Mouse (Mus musculus): ENCODE measurements around the gene Bri3.

Gene Bri3

DNA sequence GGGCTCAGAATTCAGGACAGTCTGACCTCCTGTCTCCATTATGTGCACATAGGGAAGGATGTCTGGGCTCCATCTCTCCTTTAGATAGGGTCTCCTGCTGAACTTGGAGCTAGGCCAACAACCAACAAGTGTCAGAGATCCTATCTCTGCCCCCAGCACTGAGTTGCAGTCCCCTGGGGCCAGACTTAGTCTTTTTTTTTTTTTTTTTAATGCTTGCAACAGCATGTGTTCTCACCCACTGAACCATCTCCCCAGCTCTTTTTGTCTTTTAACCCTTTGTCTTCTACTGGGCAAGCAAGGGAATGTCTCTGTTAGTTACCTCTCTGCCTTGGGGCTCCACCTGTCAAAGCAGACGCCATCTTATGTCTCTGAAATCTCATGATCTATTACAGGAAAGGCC is 5.3 kb upstream of the Bri3 start:
- no peak for DNase-seq

DNA sequence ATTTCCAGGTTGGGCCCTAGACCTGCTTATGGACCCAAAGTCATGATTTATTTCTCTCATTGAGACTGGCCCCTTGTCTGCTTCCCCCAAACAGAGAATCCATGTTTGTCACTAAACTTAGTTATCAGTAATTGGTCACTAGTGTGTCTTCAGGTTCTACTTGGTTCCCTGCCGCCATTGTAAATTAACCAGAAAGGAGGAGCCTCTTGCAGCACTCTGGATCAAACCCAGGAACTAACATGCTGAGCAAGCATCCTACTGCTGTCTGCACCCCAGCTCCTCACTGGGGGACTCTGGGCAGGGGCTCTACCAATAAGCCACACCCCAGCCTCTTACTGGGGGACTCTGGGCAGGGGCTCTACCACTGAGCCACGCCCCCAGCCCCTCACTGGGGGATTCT is 1.4 kb downstream of the Bri3 start:
- DNase-seq, result peak; percentile 79

DNA sequence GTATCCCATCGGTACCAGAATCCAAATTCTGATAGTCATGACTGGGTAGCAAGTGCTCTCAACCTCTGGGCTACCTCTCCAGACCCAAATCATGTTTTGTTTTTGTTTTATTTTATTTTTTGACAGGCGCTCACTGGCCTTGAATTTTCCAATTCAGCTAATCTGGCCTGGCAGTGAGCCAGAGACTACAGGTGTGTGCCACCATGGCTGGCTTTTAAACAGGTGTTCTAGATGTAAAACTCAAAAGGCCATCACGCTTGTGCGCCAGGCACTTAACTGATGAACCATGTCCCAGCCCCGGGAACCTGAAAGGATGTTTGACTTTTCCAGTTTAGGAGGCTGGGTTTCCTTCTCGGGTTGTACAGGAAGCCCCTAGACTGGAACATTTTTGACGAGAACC is 2.4 kb downstream of the Bri3 start:
- DNase-seq, result peak; percentile 80

DNA sequence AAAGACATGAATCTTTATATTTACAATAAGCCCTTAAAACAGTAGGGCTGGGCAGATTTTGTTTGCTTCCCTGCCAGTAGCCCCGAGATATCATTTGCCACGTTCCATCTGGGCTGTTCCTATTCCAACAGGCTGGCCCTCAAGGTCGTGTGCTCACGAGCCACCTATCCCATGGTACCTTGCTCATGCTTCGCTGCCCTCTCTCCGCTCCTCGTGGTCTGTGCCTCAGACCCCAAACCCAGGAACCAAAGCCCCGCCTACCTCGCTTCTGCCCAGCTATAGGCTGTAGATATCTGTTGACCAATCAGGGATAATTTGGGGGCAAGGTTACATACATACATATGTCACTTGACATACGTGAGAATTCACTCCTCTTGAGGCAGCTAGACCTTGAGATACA is 3.1 kb downstream of the Bri3 start:
- DNase-seq, result peak; percentile 89

DNA sequence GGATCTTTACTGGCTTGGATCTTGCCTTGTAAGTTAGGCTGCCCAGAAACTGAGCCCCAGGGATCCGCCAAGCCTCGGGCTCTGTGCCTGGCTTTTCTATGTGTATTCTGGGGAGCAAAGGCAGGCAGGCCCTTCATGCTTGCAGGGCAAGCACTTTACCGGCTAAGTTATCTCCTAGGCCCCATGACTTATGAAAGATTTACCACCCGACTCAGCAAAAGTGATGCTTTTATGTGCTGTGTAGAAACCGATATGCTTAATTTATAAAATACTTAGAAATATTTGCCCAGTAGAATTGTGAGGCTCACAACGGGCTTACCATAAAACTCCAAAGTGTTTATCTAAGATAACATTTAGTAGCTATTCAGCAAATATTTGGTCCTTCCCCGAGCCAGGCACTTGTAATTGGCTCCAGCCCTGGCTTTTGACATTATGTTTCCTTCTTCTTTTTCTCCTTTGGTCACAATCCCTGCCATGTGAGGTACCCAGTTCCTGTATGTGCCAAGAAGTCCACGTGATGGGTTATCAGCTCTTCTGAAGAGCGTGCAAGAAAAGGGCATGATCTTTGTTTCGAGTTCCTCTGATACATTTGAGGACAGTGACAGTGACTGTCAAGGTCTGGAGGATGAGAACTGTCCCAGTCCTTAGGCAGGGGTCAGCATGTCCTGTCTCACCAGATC is 3.8 kb downstream of the Bri3 start:
- peak; percentile 98 for DNase-seq

DNA sequence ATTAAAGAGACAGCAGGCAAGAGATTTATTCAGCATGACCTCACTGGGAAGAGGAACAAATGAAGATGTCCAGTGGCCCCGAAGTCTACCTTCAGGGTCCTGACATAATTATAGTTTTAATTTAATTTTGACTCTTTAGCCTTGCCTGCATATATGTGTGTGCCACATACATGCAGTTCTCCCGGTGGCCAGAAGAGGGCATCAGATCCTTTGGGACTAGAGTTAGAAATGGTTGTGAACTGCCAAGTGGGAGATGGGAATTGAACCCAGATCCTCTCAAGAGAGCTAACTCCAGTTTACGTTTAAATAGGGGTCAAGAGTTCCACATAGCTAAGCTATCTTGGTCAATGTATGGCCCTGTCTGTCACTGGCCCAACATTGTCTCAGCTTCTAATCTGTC is 5.6 kb downstream of the Bri3 start:
- DNase-seq, result no peak

DNA sequence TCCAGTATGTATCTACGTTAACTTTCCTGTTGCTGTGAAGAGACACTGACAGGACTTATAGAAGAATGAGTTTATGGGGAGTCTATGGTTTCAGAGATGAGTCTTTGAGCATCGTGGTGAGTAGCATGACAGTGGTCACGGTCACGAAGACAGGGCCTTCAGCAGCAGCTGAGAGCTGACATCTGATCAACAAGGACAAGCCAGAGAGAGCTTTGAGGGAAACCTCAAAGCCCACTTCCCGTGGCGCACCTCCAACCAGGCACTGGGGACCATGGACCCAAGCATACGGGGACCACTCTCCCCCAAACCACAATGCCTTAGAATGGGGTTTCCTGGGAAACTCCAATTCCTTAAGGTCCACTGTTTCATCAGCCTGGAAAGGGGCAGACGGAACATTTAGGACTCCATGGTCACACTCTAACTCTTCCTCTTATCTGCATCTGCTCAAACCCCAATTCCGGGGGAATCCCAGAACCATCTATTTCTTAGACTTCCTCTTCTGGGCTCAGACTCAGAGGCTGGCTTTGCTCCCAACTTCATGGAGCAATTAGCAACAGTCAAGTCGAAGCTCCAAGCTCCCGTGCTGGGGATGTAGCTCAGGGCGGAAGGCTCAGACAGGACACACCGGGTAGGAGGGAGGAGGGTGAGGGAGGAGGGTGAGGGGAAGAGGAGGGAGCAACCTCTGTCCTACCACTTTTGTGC is 7.8 kb downstream of the Bri3 start:
- peak; percentile 96 for DNase-seq

DNA sequence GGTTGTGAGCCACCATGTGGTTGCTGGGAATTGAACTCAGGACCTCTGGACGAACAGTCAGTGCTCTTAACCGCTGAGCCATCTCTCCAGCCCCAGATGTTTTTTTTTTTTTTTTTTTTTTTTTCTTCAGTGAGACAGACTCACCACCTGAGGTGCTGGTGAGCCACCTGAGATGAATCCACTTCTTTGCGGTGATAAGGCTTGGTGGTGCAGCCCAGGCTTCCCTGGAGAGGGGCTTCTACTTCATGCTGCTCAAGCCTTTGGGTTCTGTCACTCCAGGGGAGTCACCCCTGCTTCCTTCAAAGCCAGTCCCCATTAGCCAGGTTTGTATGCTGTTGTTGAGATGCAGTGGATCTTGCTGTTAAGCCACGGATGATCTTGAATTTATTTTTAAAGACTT is 9.0 kb downstream of the Bri3 start:
- DNase-seq, result no peak

DNA sequence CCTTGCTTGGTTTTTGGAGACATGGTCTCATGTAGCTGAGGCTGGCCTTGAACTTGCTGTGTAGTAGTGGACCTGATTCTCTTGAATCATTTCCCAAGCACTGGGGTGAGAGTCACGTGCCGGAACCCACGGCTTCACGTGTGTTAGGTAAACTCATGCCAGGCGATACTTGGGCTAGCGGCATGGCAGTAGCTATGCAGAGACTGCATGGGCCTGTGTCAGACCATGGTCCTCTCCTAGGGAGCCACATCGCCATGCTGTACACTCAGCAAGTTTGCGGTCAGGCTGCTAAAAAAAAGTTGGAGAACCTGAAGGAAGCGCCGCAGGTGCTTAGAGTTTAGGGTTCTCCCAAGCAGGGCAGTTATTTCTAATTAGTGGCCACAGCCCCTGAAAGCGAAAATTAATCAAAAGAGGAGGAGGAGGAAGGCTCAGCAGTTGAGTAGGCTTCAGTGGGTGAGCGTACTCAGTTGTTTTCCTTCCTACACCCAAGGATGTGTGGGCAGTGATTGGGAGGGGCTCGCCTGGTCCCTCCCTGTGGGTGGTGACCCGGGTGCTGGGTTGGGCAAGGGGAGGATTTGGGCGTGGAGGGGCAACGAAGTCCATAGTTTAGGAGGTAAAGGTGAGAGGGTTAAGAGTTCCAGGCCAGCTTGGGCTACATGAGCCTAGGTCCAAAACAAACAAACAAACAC is 10.0 kb downstream of the Bri3 start:
- peak; percentile 99 for DNase-seq

DNA sequence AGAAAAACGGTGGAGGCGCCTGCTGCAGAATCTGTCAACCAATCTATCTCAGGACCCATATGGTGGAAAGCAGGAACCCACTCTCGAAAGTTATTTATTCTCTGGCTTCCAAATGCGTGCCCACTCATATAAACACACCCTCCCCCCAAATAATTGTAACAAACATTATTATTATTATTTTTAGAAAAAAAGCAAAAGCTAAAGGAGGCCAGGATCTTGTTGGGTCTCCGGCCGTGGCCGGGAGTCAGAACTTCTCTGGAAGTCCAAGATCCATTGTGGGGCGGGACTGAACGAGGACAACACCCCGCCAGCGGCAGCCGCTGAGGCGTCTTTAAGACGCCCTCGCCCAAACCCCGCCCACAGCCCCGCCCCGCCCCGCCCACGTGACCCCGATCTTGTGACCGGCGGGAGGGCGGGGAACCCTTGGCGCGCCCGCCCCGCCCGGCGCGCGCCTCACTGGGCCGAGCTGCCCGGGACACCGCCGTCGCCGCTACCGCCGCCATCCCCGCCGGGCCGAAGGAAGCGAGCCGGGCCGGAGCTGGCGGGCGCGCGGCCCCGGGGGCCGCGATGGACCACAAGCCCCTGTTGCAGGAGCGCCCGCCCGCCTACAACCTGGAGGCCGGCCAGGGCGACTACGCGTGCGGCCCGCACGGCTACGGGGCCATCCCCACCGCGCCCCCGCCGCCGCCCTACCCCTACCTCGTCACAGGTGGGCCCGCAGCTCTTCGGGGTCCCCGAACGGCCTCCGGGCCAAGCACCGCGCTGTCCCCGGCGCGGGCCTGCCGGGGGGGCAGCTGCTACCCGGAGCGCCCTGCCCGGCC is 10.8 kb downstream of the Bri3 start:
- DNase-seq, result peak; percentile 99

DNA sequence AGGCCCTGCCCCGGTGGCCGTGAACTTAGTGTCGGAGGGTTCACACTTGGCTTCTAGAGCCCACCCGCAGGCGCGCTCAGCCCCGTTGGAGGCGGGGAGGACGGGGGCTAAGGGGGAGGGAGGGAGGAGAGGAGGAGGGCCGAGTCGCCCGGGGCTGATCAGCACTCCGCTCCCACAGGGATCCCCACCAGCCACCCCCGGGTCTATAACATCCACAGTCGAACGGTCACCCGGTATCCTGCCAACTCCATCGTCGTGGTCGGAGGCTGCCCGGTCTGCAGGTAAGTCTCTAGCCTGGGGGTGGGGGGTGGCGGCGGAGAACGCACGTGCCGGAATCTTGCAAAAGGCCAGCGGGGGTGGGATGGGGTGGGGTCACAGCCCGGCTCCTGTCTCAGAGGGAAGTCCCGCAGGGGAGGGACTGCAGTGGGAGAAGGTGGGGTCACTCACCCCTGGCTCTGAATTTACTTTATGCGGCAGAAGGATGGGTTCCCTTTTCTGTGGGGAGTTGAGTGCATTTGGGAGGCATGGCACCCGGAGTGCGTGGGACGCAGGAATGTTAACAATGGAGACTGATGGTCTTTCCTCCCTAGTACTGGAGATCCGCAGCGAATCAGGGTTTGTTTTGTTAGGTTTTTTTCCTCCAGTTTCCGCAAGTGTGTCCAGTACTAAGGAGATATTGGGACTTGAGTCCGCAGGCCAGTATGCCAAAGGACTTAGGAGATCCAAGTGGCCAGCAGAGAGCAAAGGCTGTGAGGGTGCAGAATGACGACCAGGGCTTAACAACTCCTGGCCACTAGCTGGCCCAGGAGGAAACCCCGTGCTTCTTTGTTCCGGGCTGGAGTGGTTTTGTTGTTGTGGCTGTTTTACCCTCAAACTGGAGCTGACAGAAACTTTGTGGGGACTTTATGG is 11.6 kb downstream of the Bri3 start:
- DNase-seq, result peak; percentile 99

DNA sequence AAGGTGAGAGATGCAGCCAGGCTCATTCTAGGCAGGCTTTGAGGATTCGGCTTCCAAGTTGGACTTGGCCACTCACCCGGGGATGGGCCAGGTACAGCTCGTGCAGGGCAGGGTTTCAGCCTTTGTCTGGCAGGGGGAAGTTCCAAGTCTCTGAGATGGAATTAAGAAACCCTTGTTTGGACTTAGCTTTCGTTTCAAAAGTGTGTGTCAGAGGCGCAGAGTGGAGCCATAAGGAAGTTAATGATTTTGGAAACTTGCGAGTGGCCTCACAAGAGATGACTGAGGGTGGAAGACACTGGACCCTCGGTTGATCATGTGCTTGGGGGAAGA is 12.3 kb downstream of the Bri3 start:
- DNase-seq, result no peak

DNA sequence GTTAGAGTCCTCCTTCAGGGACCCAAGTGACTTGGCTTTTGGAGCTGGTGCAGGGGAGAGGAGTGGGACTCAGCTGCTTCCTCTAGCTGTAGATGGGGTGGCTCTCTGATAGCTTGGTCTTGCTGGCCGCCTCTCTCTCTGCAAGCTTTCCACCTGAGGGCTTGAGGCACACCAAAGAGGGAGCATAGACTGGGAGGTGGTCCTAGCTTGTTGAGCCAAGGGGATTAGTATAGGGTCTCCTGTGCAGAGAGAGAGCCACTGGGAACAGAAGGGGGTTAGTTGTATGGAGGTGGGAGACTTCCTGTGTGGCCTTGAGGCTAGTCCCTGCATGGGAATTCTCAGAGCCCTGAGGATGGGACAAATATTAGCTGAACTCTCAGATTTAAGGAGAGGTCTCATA is 12.7 kb downstream of the Bri3 start:
- DNase-seq, result peak; percentile 91

DNA sequence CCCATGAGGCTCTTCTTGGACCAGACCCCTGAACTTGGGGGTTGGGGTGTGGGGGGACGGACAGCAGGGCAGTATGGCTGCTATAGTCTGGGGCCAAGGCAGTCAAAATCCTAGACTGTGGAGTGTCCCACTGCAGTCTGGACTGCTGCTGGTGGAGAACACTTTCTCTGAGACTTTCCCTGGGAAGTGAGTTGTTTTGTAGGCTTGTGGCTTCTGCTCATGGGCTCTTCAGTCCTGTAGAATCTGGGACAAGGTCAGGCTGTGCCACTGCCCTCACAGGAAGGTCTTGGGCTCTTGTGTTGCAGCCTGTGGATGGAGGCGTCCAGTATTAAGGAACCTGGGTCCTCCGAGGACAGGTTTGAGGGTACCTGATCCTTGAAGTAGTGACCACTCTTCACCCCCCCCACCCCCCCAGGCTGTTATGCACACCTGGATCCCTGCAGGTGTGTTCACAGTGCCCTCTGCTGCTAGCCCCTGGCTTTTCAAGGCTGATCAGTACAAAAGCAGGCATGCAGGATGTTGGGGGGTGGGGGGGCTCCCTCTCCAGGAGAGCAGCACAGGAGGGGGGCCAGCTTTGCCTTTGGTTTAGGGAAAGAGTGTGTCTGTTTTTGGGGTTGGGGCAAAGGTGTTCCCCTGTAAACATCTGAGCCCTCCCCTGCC is 13.3 kb downstream of the Bri3 start:
- DNase-seq, result no peak

DNA sequence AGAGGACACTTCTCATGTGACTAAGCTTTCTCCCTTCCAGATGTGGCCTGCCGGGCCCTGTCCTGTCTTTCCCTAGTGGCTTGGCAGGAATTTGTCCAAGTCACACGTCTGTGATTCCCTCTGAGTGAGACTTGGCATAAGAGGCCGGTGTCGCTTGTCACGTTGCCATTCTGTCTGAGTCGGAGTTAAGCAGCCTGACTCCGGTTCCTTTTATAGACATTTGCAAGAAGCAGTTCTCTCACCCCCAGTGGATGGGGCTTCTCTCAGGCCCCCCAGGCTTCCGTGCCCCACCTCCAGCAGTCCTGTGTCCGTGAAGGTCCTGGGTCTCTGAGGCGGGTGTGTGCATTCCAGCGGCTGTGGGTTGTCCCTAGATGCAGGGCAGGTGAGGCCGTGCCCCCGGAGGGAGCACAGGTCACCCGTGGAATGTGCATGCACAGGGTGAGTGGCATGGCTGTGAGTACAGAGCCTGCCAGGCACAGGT is 13.9 kb downstream of the Bri3 start:
- peak; percentile 98 for DNase-seq

DNA sequence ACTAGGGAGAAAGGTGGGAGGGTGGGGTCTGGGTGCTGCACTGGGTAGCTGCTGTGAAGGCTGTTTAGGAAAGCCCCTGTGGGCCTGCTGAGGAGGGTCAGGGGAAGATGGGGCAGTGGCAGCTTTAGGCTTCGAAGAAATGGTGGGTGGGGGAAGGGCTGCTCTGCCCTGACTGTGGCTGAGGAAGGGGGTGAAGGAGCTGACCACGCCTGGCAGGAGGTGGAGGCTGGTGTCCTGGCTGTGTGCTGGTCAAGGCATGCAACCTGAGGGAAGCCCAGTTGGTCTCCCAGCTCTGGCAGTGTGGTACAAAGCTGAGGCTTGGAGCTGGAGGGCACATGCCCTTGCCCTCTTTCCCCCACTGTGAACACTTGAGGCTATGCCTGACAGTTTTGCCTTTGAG is 14.4 kb downstream of the Bri3 start:
- peak; percentile 95 for DNase-seq

DNA sequence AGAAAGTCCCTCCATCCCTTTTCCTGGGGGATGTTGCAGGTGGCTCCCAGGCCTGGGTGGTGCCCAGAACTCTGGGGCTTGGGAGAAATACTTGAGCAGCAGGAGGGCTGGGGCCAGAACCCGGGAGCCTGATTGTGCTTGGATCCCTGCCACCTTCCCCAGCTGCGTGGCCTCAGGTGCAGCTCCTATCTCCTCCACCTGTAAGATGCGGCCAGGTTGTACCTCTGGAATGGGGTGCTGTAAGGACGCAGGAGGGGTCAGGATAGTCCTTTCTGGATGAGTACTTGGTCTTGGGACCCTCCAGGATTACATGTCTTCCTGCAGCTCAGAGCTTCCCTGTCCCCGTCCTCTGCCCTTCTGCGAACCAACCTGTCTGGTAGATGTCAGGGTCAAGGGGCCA is 15.0 kb downstream of the Bri3 start:
- DNase-seq, result peak; percentile 91

DNA sequence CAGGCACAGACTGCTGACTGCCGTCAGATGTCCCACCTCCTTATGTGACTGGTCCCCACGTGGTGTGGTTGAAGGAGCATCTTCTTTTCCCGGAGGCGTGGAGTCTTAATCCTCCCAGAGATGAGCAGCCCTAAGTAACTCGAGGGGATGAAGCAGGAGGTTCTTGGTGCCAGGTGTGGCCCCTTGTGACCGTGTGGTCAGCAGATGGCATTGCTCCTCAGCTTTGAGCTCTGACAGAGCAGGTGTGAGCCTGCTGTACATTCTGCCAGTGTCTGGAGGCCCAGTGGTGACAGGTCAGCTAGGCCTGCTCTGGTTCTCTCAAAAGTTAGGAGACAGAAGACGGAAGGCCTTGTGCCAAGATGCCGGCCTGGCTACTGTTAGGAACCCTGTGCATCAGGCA is 16.2 kb downstream of the Bri3 start:
- peak; percentile 92 for DNase-seq

DNA sequence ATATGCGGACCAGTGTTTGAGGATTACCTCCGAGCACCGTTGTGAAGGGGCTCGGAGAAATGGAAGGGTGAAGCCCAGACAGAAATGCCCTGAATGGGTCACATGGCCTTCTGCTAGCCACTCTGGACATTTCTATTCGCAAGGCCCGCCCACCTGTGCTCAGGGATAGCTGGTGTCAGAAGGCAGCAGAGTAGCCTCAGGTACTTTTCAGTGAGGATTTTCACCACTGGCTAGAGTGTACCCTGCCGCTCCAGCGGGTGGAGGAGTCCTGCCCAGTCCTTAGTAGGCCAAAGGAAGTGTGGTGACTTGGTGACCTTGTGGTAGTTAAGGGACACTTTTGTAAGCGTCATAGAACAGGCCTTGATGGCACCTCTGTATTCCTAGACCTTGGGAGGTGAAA is 17.1 kb downstream of the Bri3 start:
- DNase-seq, result peak; percentile 91

DNA sequence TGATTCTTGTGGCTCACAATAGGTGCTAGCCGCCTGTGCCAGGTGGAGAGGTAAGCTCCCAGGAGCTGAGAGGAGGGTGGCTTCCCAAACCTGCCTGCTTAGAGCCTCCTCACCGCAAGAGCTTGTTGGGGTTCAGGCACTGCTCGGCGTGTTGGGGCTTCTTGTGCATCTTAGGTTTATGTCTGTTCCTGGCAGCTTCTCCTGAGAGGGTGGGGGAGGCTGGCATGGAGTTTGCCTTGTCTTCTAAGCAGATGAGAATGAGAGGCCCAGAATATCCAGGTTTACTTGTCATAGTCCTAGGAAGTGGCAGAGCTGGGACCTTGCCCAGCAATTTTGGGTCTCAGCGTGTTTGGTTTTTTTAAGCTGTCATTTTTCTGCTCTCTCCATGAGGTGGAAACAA is 17.6 kb downstream of the Bri3 start:
- peak; percentile 89 for DNase-seq

DNA sequence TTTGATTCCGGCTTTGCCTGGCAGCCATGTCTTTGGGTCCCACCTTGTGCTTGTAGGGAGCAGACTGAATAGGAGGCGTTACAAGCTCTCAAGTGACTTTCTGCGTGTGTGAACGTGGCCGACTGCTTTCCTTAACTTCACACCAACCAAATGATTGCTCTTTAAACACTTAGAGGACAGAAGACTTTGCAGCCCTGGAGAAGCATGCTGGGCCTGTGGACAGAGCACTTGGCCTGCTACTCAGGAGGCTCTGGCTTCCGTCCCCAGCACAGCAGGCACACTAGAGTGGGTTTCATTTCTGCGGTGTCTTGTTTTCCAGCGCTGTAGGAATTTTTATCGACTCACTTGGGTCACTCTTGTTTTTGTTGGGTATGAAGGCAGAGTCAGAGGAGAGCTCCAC is 18.8 kb downstream of the Bri3 start:
- no peak for DNase-seq

DNA sequence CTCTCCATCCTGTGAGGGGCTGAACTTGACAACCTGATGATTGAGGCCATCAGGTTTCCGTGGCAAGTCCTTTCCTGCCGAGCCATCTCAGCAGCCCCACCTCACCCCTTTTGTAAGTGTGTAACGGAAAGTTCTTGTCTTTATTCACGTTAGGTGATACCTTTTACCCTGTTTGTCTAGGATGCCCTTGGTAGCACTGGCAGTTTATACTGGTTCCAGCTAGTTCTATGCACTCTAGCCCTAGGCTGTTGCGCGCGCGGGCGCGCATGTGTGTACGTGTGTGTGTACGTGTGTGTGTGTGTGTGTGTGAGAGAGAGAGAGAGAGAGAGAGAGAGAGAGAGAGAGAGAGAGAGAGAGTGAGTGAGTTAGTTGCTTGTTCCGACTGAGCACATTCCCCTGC is 19.3 kb downstream of the Bri3 start:
- DNase-seq, result no peak
